Mouse (Mus musculus) C2C12 (cell line): ENCODE data around the gene Traf3ip1. TPM values are rescaled to one million over a fixed set of nuclear protein-coding genes. Genes with fewer than 3 reads are reported as not detected.

Source experiments
- H3K27me3 ChIP-seq: one replicate; pipeline ENCODE4 v1.6.1; 2011; ENCODE audit not compliant: control insufficient read depth, insufficient read depth, insufficient read length
- H3K36me3 ChIP-seq: one replicate; pipeline ENCODE4 v1.6.1; 2011; ENCODE audit not compliant: control insufficient read depth, insufficient read depth
- H3K4me3 ChIP-seq: one replicate; pipeline ENCODE4 v1.5.1; 2011; ENCODE audit warnings: mild to moderate bottlenecking, control low read depth; ENCODE audit not compliant: poor library complexity, insufficient read depth, severe bottlenecking
- H3K79me2 ChIP-seq: one replicate; pipeline ENCODE4 v1.6.1; 2011; ENCODE audit not compliant: control insufficient read depth, insufficient read depth
- H3K79me3 ChIP-seq: one replicate; pipeline ENCODE4 v1.6.1; 2011; ENCODE audit warnings: low read depth, control low read depth
- H3ac ChIP-seq: one replicate; pipeline ENCODE3; 2011; ENCODE audit warnings: low read depth; ENCODE audit not compliant: control insufficient read depth, insufficient read length
- CEBPB ChIP-seq: IDR thresholded peaks from one replicate; pipeline ENCODE4 v1.6.1; 2011; ENCODE audit warnings: low read depth, mild to moderate bottlenecking, control low read depth, moderate library complexity
- CTCF ChIP-seq: IDR thresholded peaks from one replicate; pipeline ENCODE4 v1.5.1; 2011; ENCODE audit not compliant: control insufficient read depth, insufficient read depth, insufficient read length
- FOSL1 ChIP-seq: IDR thresholded peaks from one replicate; pipeline ENCODE4 v1.8.0; 2011; ENCODE audit warnings: mild to moderate bottlenecking, low read length; ENCODE audit not compliant: poor library complexity, insufficient read depth, severe bottlenecking
- MAX ChIP-seq: IDR thresholded peaks from one replicate; pipeline ENCODE4 v1.6.1; 2011; ENCODE audit warnings: mild to moderate bottlenecking, control low read depth
- MYOD1 ChIP-seq: IDR thresholded peaks from one replicate; pipeline ENCODE4 v1.6.1; 2011; ENCODE audit warnings: low read depth; ENCODE audit not compliant: control insufficient read depth, insufficient read length
- MYOG ChIP-seq: IDR thresholded peaks from one replicate; pipeline ENCODE4 v1.6.1; 2011; ENCODE audit not compliant: control insufficient read depth, insufficient read length; ENCODE audit errors: extremely low read depth
- USF1 ChIP-seq: IDR thresholded peaks from one replicate; pipeline ENCODE4 v1.6.1; 2011; ENCODE audit warnings: low read depth, mild to moderate bottlenecking, control low read depth, moderate library complexity
- polyA plus RNA-seq: library from polyadenylated mRNA; unstranded; fragments of >200 nt; fragmentation: generic; extraction: Trizol; gene quantifications from one replicate; pipeline ENCODE4 v1.2.1, GENCODE M21; 2012; ENCODE audit warnings: missing spikeins

Traf3ip1 gene
- polyA plus RNA-seq, 1 experiment: 6.0 TPM

GRCm38 (mm10) chr1:91478958-91479357, 15.5 kb upstream of the Traf3ip1 start:
- TF ChIP-seq CTCF: no peak
- no peak for TF ChIP-seq MYOG
- no peak for TF ChIP-seq FOSL1
- no peak for TF ChIP-seq MYOD1
- TF ChIP-seq USF1: no peak
- TF ChIP-seq MAX: no peak
- TF ChIP-seq CEBPB: no peak
- Histone ChIP-seq H3K36me3 (no peaks in the 10 kb centered on the region), H3ac (no peak overlapping the region)

GRCm38 (mm10) chr1:91482616-91483211, 11.7 kb upstream of the Traf3ip1 start:
- no peak overlapping the region for H3ac ChIP-seq
- no peak overlapping the region for H3K4me3 ChIP-seq
- no peaks in the 10 kb centered on the region for H3K36me3 ChIP-seq
- H3K27me3 ChIP-seq: no peaks in the 10 kb centered on the region
- H3K79me2 ChIP-seq: no peaks in the 10 kb centered on the region
- no peaks in the 10 kb centered on the region for H3K79me3 ChIP-seq
- TF ChIP-seq USF1: no peak

More at GRCm38 (mm10) chr1:91478958-91479357, 15.5 kb upstream of the Traf3ip1 start:
- Histone ChIP-seq H3K4me3 (no peak overlapping the region), H3K79me2 (no peaks in the 10 kb centered on the region), H3K27me3 (no peaks in the 10 kb centered on the region), H3K79me3 (no peaks in the 10 kb centered on the region)

DNA sequence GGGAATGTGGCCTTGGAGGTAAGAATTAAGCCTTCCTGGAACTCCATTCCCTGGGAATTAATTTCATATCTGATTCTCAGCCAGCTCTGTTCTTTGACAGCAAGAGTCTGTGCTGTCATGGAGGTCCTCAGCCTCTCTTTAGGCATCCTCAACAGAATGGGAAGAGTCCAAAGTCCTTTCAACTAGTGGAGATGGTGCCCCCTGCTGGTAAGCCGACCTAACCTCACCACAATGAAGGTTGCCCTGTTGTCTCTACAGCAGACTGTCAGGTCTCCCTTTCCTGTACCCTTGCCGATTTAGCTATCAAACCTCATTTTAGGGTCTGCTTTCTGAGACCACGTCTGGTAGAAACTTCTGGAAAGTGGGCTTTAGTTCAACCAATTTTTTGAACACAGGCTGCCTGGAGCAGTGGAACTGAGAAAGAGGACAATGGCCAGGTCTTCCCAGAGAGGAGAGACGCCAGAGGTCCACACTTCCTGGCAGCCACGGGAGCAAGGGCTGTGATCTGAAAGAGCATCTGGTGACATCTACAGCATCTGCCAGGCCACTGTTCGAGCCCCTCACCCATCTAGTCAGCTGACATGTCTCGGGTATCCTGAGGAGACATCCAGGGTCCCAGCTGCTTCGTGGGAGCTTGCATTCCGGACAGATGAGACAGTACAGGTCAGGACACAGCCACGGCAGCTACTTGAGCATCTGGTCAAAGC, 11.0 kb upstream of the Traf3ip1 start:
- H3K79me2 ChIP-seq: no peaks in the 10 kb centered on the region
- H3ac ChIP-seq: no peak overlapping the region
- H3K4me3 ChIP-seq: no peak overlapping the region
- H3K79me3 ChIP-seq: no peaks in the 10 kb centered on the region
- H3K36me3 ChIP-seq: no peaks in the 10 kb centered on the region
- no peaks in the 10 kb centered on the region for H3K27me3 ChIP-seq
- TF ChIP-seq CEBPB (no peak), FOSL1 (no peak), MYOD1 (peak; percentile 78), CTCF (peak; percentile 80), MAX (no peak), MYOG (no peak), USF1 (no peak)

- no peak for TF ChIP-seq FOSL1
- H3K27me3 ChIP-seq: no peaks in the 10 kb centered on the region
- no peak overlapping the region for H3K4me3 ChIP-seq
- no peaks in the 10 kb centered on the region for H3K79me2 ChIP-seq
- H3K79me3 ChIP-seq: no peaks in the 10 kb centered on the region
- no peak overlapping the region for H3ac ChIP-seq
- H3K36me3 ChIP-seq: no peaks in the 10 kb centered on the region
Observed at GRCm38 (mm10) chr1:91484011-91484346, 10.5 kb upstream of the Traf3ip1 start.

DNA sequence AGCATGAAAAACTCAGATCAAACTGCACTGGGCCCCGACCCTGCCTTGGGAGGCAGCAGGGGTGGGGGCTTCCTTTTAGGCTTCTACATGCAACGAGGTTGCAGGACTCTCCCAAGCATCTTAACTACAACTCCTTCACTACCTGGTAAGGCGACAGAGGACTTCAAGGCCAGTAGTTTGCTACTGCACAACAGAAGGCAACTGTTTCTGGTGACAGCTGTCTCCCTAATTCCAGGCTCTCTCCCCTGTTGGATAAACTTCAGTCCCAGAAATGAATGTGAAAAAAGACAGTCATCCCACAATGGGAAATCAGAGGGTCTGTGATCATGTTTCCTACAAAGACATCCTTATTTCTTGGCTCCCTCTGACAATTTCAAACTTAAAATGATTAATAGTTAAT, 9.0 kb upstream of the Traf3ip1 start:
- Histone ChIP-seq H3K27me3 (no peaks in the 10 kb centered on the region), H3ac (no peak overlapping the region), H3K4me3 (no peak overlapping the region), H3K79me3 (no peaks in the 10 kb centered on the region), H3K79me2 (no peaks in the 10 kb centered on the region), H3K36me3 (no peaks in the 10 kb centered on the region)
- no peak for TF ChIP-seq CTCF
- TF ChIP-seq MYOD1: no peak

DNA sequence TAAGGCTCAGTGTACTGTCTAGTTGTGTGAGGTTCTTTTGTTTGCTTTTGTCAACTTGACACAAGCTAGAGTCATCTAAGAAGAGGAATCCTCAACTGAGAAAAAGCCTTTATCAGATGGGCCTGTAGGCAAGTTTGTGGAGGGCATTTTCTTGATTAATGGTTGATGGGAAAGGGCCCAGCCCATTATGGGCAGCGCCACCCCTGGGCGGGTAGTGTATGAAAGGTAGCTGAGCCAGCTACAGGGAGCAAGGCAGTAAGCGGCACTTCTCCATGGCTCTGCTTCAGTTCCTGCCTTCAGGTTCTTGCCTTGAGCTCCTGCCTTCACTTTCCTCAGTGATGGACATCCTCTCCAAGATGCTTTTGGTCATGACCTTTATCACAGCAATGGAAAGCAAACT, 8.3 kb upstream of the Traf3ip1 start:
- no peaks in the 10 kb centered on the region for H3K79me2 ChIP-seq

More for the DNA sequence above, 8.3 kb upstream of the Traf3ip1 start:
- Histone ChIP-seq H3K36me3 (no peaks in the 10 kb centered on the region), H3ac (no peak overlapping the region), H3K79me3 (no peaks in the 10 kb centered on the region), H3K27me3 (no peaks in the 10 kb centered on the region), H3K4me3 (no peak overlapping the region)
- TF ChIP-seq MYOG (no peak), CTCF (no peak), FOSL1 (no peak), MAX (no peak), MYOD1 (no peak), USF1 (no peak), CEBPB (no peak)
